Mouse (Mus musculus) MN1 (cell line): ENCODE measurements around the gene Dtl.
A peak's percentile ranks its signal among the peaks of the same experiment; 100 is the strongest.

Experiments used
- DNase-seq: peaks from one replicate; pipeline ENCODE4 v3.0.0-alpha.2; 2016; ENCODE audit warnings: low spot score

Gene Dtl

GRCm38 (mm10) chr1:191579524-191579923 is 4.2 kb upstream of the Dtl start:
- DNase-seq, result no peak

GRCm38 (mm10) chr1:191574871-191575457 is 380 bp downstream of the Dtl start:
- DNase-seq, result peak; percentile 82

DNA sequence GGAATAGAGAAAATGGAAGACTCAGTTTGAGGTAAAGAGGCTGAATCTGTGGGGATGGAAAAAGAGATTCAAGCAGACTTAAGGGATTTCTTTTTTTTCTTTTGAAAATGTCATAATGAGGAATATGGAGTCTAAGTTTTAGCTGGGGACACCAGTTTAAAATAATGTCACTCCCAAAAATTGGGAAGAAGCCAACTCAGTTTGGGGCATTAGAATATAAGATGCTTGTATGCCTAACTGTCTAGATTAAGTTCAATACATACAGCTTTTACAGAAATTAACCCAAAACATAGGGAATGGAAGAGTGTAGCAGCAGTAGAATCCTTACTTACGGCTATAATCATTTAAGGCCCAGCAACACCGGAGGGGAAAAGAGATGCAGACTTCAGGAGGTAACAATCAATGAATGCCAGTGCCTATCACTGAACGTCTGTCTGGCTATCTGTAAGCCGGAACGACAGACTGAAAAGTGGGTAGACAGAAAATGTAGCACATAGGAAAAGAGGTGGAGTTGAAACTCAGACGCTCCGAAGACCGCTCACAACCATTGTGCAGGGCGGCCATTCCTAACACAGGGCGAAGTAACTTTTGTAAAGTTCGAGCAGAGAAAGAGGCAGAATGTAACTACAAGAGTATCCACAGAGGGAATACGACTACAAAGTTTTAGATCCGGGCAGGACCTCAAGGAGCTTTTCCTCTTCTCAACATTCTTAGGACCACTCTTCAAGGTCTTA is 1.3 kb downstream of the Dtl start:
- DNase-seq, result no peak

GRCm38 (mm10) chr1:191570415-191570814 is 4.9 kb downstream of the Dtl start:
- no peak for DNase-seq

DNA sequence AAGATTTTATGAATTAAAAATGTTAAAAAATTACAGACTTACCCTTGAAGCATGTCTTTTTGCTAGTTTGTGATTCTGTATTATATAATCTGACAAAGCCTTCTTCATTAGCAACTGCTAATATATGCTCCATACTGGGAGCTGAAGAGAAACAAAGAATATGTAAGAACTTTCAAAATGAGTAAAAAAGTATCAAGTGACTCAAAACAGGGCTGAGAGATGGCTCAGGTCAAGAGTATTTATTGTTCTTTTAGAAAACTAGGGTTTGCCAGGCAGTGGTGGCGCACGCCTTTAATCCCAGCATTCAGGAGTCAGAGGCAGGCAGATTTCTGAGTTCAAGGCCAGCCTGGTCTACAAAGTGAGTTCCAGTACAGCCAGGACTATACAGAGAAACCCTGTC is 5.7 kb downstream of the Dtl start:
- DNase-seq, result no peak

- DNase-seq, result peak; percentile 54
Measured at GRCm38 (mm10) chr1:191567859-191568258, 7.5 kb downstream of the Dtl start.

DNA sequence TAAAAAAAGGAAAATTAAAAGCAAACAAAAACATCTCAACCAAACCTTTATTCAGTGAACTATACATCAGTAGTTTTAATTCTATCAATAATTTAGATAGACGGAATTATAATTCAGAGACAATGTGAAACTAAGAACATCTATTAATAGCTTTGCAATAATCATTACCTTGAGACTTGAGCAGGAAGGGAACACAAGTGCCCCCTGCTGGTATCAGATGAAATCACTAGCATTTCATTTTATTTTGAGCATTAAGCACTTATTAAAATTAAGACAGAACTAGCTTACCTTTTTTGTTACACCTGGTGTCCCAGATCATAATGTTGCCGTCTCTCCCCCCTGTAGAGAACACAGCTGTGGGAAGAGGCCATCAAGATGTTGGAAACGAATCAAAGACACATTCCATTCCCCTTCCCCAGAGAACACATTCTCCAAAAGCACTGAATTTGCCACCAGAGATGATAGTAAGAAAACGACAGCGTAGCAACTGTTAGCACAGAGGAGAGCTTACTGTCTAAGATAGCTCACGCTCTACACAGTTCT is 12.4 kb downstream of the Dtl start:
- peak; percentile 72 for DNase-seq

GRCm38 (mm10) chr1:191559779-191560178 is 15.6 kb downstream of the Dtl start:
- no peak for DNase-seq

DNA sequence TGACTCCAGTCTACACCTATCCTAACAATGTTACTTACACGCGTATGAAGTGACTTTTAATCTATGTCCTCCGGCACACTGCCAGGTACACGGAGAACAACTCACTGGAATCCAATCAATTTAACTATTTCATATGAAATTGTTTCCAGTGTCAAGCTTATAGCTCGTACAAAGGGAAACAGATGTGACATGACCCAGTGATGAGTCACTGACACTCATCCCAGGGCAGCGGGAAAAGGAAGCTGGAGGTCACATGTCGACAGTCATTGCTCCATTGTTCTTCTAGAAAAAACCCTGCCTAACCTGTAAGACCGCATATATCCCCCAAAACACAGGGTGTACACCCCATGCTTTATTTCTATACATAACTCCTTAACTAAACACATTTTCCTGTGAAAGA is 18.2 kb downstream of the Dtl start:
- peak; percentile 45 for DNase-seq

- DNase-seq, result no peak
Measured at GRCm38 (mm10) chr1:191550786-191551185, 24.6 kb downstream of the Dtl start.

- DNase-seq, result no peak
Measured at GRCm38 (mm10) chr1:191543747-191544146, 31.6 kb downstream of the Dtl start.

DNA sequence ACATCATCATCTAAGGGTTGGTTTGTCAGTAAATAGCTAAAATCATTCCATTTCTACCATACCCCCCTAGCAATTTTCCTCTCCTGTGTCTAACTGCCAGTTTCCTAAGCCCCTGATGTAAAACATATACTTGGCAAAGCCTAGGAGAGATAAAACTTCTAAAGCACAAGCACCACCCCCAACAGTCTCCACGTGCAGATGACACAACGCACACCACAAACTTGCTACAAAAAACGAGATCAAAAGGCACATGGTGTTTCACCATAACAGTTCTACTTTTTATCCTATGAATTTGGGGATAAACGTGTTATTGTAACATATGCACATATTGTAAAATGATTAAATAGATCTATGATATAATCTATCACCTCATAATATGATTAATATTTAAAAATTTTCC is 33.7 kb downstream of the Dtl start:
- no peak for DNase-seq

DNA sequence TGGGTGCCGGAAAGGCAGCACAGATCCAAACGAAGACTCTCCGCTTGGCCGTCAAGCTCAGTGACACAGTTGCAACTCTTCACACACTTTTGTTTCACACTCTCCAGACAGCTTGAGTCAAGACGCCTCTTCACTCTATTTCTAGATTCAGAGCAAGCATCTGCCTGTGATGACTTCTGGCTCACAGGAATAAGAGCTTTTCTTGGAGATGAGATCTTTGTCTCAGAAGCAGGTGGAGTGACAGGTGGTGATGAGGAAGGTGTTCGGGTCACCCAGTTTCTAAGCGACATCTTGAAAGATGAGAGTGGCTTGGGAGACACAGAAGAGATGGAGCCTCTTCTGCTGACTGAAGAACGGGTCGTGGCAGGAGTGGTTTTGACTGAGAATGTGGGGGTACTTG is 34.3 kb downstream of the Dtl start:
- DNase-seq, result no peak

- DNase-seq, result no peak
Measured at GRCm38 (mm10) chr1:191540300-191540699, 35.0 kb downstream of the Dtl start.

- DNase-seq, result no peak
Measured at GRCm38 (mm10) chr1:191534896-191535295, 40.4 kb downstream of the Dtl start.

GRCm38 (mm10) chr1:191531023-191531422 is 44.3 kb downstream of the Dtl start:
- DNase-seq, result no peak

DNA sequence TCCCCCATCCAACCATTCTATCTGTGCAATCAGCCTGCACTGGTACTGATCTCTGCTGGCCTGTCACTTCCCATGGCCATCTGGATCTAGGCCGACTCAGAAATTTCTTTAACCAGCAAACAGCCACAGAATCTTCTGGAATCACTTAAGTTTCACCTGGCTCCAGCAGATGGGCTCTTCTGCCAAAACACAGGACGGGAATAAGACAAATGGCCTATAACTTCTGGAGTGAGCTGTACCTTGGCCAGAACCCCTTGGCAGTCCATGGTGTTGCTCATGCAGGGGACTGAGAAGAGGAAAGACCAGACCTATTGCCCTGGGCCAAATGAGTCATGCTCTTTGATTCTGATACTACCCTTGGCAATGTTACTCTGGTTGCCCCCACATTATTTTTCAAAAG is 45.9 kb downstream of the Dtl start:
- DNase-seq, result peak; percentile 71

DNA sequence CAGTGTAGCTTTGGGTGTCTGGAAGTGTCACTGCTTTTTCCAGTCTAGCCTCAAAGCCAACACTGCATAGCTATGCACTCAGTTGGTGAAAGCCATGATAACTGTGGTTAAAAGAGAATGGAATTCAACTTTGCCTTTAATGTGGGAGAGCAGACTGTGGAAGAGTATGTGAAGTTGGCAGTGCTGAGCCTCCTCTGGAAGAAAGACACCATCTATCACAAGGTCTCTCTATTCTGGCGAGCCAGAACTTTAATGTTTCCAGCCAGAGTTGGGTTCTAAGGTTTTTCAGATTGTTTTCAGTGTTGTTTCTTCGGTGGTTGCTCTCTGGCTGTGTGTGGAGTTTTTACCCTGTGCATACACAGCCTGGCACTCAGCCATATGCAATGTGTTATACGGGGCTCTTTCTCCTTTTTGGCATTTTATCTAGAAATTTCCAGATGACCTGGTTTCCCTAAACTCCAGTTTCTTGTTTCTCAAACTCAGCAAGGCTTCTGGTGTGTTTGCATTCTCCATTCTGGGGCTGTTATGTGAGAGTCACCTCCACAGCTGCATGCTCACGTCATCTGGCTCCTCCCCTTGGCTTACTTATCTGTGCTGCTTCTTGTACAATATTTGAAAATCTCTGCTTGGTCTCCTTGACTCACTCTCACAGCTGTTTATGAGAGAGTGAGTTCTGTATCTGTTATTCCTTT is 47.3 kb downstream of the Dtl start:
- no peak for DNase-seq

GRCm38 (mm10) chr1:191527089-191527488 is 48.3 kb downstream of the Dtl start:
- no peak for DNase-seq

DNA sequence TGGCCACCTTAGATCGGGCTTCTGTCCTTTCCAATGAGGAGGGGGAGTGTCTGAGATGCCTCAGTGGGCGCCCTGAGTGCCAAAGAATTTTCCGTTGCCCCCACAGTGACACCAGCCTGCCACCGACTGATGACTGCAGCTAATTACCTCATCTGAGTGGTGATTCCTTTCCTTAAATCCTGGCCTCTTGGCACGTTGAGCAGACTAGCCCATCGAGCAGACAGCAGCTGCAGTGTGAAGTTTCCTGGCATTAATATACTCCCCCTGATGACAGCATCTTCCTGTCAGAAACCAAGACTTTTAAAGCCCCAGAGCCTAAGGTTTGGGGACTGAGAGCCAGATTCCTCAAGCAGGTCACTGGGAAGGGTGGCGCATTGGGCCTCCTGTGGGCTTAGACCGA is 53.9 kb downstream of the Dtl start:
- DNase-seq, result no peak

- DNase-seq, result no peak
Measured at GRCm38 (mm10) chr1:191520669-191521068, 54.7 kb downstream of the Dtl start.

DNA sequence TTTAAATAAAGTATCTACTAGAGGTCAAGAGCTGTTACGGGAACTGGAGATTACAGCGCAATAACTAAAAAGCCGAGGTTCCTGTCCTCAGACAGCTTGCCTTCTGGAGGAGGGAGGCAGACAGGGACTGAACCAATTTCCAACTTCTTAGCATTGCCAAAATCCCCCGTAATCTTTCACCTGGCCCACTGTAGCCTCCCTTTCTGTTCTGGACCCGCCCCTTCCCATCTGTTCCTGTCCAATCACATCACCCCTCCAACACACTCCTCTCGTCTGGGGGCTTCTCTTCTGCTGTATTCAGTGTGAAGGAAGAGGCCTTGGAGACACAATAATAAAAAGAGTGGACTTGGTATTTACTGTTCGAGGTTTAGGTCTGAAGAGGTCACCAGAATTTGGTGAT is 55.1 kb downstream of the Dtl start:
- no peak for DNase-seq
